Mouse (Mus musculus): ENCODE measurements around the gene Cadps2.

GRCm38 (mm10) chr6:23490431-23490830 lies 348.8 kb downstream of the Cadps2 start:
- TF ChIP-seq POLR2A (IDR thresholded peaks at IDR 0.05; ENCODE audit: low read depth, low read length) (no peak), MXI1 (IDR thresholded peaks at IDR 0.05; ENCODE audit: low read depth, low read length) (no peak)

All from CH12.LX (cell line).